Mouse (Mus musculus) liver, postnatal 0 days (tissue): ENCODE measurements around the gene Tspan10. TPM values are rescaled to one million over a fixed set of nuclear protein-coding genes. Genes with fewer than 3 reads are reported as not detected.
A peak's percentile ranks its signal among the peaks of the same experiment; 100 is the strongest.

ENCODE experiments used
- ATAC-seq: fragments of 200-750 bp; cut with Nextera tagmentation; 2 replicates; pipeline ENCODE4 v1.8.0; 2017; ENCODE audit warnings: mild to moderate bottlenecking, moderate library complexity
- DNase-seq: peaks from one replicate; pipeline ENCODE4 v3.0.0-alpha.2; 2016
- H3K27ac ChIP-seq: fragments of 300-500 bp; sonication (generic); 2 replicates; pipeline ENCODE4 v1.5.1; 2014; ENCODE audit warnings: antibody characterized with exemption, moderate library complexity, mild to moderate bottlenecking, low read depth
- H3K27me3 ChIP-seq: fragments of 300-500 bp; sonication (generic); 2 replicates; pipeline ENCODE4 v1.6.1; 2014; ENCODE audit warnings: low read length, control low read depth, mixed read lengths; ENCODE audit not compliant: insufficient read depth
- H3K36me3 ChIP-seq: fragments of 300-500 bp; sonication (generic); replicated peaks from 2 replicates; pipeline ENCODE4 v1.6.1; 2014; ENCODE audit warnings: mild to moderate bottlenecking, control low read depth, low read length, moderate library complexity, mixed read lengths; ENCODE audit not compliant: insufficient read depth
- H3K4me1 ChIP-seq: fragments of 300-500 bp; sonication (generic); 2 replicates; pipeline ENCODE4 v1.6.1; 2014; ENCODE audit warnings: antibody characterized with exemption, mild to moderate bottlenecking, control low read depth; ENCODE audit not compliant: insufficient read depth
- H3K4me2 ChIP-seq: fragments of 300-500 bp; sonication (generic); 2 replicates; pipeline ENCODE4 v1.6.1; 2014; ENCODE audit warnings: low read depth, mild to moderate bottlenecking, low read length, moderate library complexity, mixed read lengths
- H3K4me3 ChIP-seq: fragments of 300-500 bp; sonication (generic); 2 replicates; pipeline ENCODE4 v1.5.1; 2014; ENCODE audit warnings: low read depth, low read length
- H3K9ac ChIP-seq: fragments of 300-500 bp; sonication (generic); replicated peaks from 2 replicates; pipeline ENCODE4 v1.6.1; 2014; ENCODE audit warnings: mild to moderate bottlenecking, moderate library complexity
- H3K9me3 ChIP-seq: fragments of 300-500 bp; sonication (generic); 2 replicates; pipeline ENCODE4 v1.6.1; 2016; ENCODE audit warnings: mild to moderate bottlenecking, control low read depth, low read length, mixed read lengths
- CTCF ChIP-seq: sonication (generic); IDR thresholded peaks from 2 replicates; pipeline ENCODE4 v1.5.1; 2016; ENCODE audit warnings: antibody characterized with exemption, low read depth
- EP300 ChIP-seq: IDR thresholded peaks from 2 replicates; pipeline ENCODE4 v1.6.1; 2016; ENCODE audit warnings: antibody characterized with exemption, low read depth, mild to moderate bottlenecking
- WGBS: fragments of 180-500 bp; shearing (Covaris S2); extraction: QIAGEN DNeasy Blood & Tissue Kit; methylation state at CpG from one replicate; pipeline ENCODE4 v1.1.7; 2014; ENCODE audit not compliant: insufficient replicate concordance; 5-methylcytosine and 5-hydroxymethylcytosine counted together
- polyA plus RNA-seq: library from polyadenylated mRNA; unstranded; fragments of >200 nt; fragmentation: Nextera tagmentation; extraction: Ambion mirVana; gene quantifications from 2 replicates; pipeline ENCODE4 v1.2.1, GENCODE M21; 2015

Tspan10 gene
- polyA plus RNA-seq, 1 experiment from 2014 or later, result not detected

GRCm38 (mm10) chr11:120490291-120491046, 48.0 kb downstream of the Tspan10 start:
- no peaks in the 10 kb centered on the region for H3K9me3 ChIP-seq
- peak; percentile 16; the same call in 1 of the 2 replicates for TF ChIP-seq CTCF
- TF ChIP-seq EP300, result no peak
- WGBS, result 39% methylated on average over 4 of the region's 4 CpGs

GRCm38 (mm10) chr11:120491317-120492023, 49.0 kb downstream of the Tspan10 start, which contains the start of gene Slc25a10:
Gene Slc25a10, plus strand, starts transcription at chr11:120491840.
- Histone ChIP-seq H3K9ac (peak within 1 kb of the TSS; percentile 83), H3K36me3 (peaks cover 30% of the 10 kb centered on the region), H3K27ac (peak within 1 kb of the TSS; percentile 88), H3K27me3 (no peaks in the 10 kb centered on the region), H3K4me1 (peaks cover 33% of the 10 kb centered on the region), H3K4me2 (peak within 1 kb of the TSS; percentile 91), H3K9me3 (no peaks in the 10 kb centered on the region), H3K4me3 (peak within 1 kb of the TSS; percentile 71)
- peak; percentile 92 for DNase-seq
- WGBS, result under 1% methylated on average over 34 of the region's 35 CpGs
- TF ChIP-seq CTCF, result no peak
- no peak for TF ChIP-seq EP300
- peak; percentile 79 for ATAC-seq

More at GRCm38 (mm10) chr11:120490291-120491046, 48.0 kb downstream of the Tspan10 start:
- Histone ChIP-seq H3K9ac (no peak overlapping the region), H3K27ac (peak overlapping the region; percentile 88), H3K36me3 (peaks cover 26% of the 10 kb centered on the region), H3K4me2 (peak overlapping the region; percentile 91; the same call in 1 of the 2 replicates), H3K4me1 (peaks cover 37% of the 10 kb centered on the region), H3K27me3 (no peaks in the 10 kb centered on the region), H3K4me3 (no peak overlapping the region)
- ATAC-seq (no peak), DNase-seq (no peak)

GRCm38 (mm10) chr11:120492024-120492877, 49.8 kb downstream of the Tspan10 start:
- peak; percentile 28 for ATAC-seq
- TF ChIP-seq CTCF (peak; percentile 69), EP300 (no peak)
- DNase-seq, result peak; percentile 68
- Histone ChIP-seq H3K4me2 (peak overlapping the region; percentile 91), H3K4me1 (peaks cover 33% of the 10 kb centered on the region), H3K36me3 (peaks cover 29% of the 10 kb centered on the region), H3K27ac (peak overlapping the region; percentile 88), H3K27me3 (no peaks in the 10 kb centered on the region), H3K4me3 (peak overlapping the region; percentile 71), H3K9ac (peak overlapping the region; percentile 83), H3K9me3 (no peaks in the 10 kb centered on the region)
- WGBS, result under 1% methylated on average over 47 of the region's 48 CpGs

GRCm38 (mm10) chr11:120492878-120493203, 50.4 kb downstream of the Tspan10 start:
- WGBS, result 31% methylated on average over 3 of the region's 3 CpGs

GRCm38 (mm10) chr11:120493351-120493750, 50.9 kb downstream of the Tspan10 start:
- Histone ChIP-seq H3K9ac (peak overlapping the region; percentile 28), H3K4me3 (peak overlapping the region; percentile 71; the same call in 1 of the 2 replicates), H3K4me1 (peaks cover 33% of the 10 kb centered on the region), H3K4me2 (peak overlapping the region; percentile 91), H3K27me3 (no peaks in the 10 kb centered on the region), H3K27ac (peak overlapping the region; percentile 88; the same call in 1 of the 2 replicates), H3K9me3 (no peaks in the 10 kb centered on the region), H3K36me3 (peaks cover 26% of the 10 kb centered on the region)
- 57% methylated on average over 3 of the region's 3 CpGs for WGBS
- DNase-seq, result no peak
- no peak for ATAC-seq
- no peak for TF ChIP-seq CTCF
- TF ChIP-seq EP300, result no peak

More at GRCm38 (mm10) chr11:120492878-120493203, 50.4 kb downstream of the Tspan10 start:
- Histone ChIP-seq H3K9ac (peak overlapping the region; percentile 83), H3K4me2 (peak overlapping the region; percentile 91), H3K4me1 (peaks cover 33% of the 10 kb centered on the region), H3K4me3 (peak overlapping the region; percentile 71), H3K36me3 (peaks cover 26% of the 10 kb centered on the region), H3K27ac (peak overlapping the region; percentile 88), H3K9me3 (no peaks in the 10 kb centered on the region), H3K27me3 (no peaks in the 10 kb centered on the region)
- DNase-seq, result no peak
- TF ChIP-seq EP300 (no peak), CTCF (no peak)
- ATAC-seq, result no peak
